Mouse (Mus musculus) stomach, postnatal 0 days (tissue): ENCODE results near the gene Prss57. TPM values are rescaled to one million over a fixed set of nuclear protein-coding genes. Genes with fewer than 3 reads are reported as not detected.

Experiments used
- ATAC-seq: fragments of 200-750 bp; cut with Nextera tagmentation; 2 replicates; pipeline ENCODE4 v1.8.0; 2017; ENCODE audit not compliant: low FRiP score, low TSS enrichment
- DNase-seq: peaks from one replicate; pipeline ENCODE4 v3.0.0-alpha.2; 2016; ENCODE audit warnings: low spot score
- H3K27ac ChIP-seq: fragments of 300-500 bp; sonication (generic); replicated peaks from 2 replicates; pipeline ENCODE4 v1.5.1; 2014; ENCODE audit warnings: mild to moderate bottlenecking, control low read depth
- H3K27me3 ChIP-seq: fragments of 300-500 bp; sonication (generic); 2 replicates; pipeline ENCODE4 v1.6.1; 2014; ENCODE audit warnings: low read length; ENCODE audit not compliant: control insufficient read depth, insufficient read depth
- H3K36me3 ChIP-seq: fragments of 300-500 bp; sonication (generic); 2 replicates; pipeline ENCODE4 v1.6.1; 2014; ENCODE audit warnings: low read length, mixed read lengths; ENCODE audit not compliant: control insufficient read depth, insufficient read depth
- H3K4me1 ChIP-seq: fragments of 300-500 bp; sonication (generic); replicated peaks from 2 replicates; pipeline ENCODE4 v1.6.1; 2014; ENCODE audit warnings: antibody characterized with exemption; ENCODE audit not compliant: control insufficient read depth, insufficient read depth
- H3K4me2 ChIP-seq: fragments of 300-500 bp; sonication (generic); replicated peaks from 2 replicates; pipeline ENCODE4 v1.6.1; 2014; ENCODE audit warnings: low read depth, mild to moderate bottlenecking, control low read depth, moderate library complexity
- H3K4me3 ChIP-seq: fragments of 300-500 bp; sonication (generic); 2 replicates; pipeline ENCODE4 v1.5.1; 2014; ENCODE audit warnings: low read depth, low read length, control low read depth
- H3K9ac ChIP-seq: fragments of 300-500 bp; sonication (generic); 2 replicates; pipeline ENCODE4 v1.6.1; 2014; ENCODE audit warnings: mild to moderate bottlenecking, low read length, control low read depth, mixed read lengths
- H3K9me3 ChIP-seq: fragments of 300-500 bp; sonication (generic); 2 replicates; pipeline ENCODE4 v1.6.1; 2016; ENCODE audit warnings: low read length; ENCODE audit not compliant: control insufficient read depth
- CTCF ChIP-seq: IDR thresholded peaks from 2 replicates; pipeline ENCODE4 v1.5.1; 2016; ENCODE audit warnings: antibody characterized with exemption, low read depth, mild to moderate bottlenecking, moderate library complexity
- EP300 ChIP-seq: optimal IDR thresholded peaks from 2 replicates; pipeline ENCODE3; 2016; ENCODE audit warnings: antibody characterized with exemption
- WGBS: fragments of 180-500 bp; shearing (Covaris S2); extraction: QIAGEN DNeasy Blood & Tissue Kit; methylation state at CpG from one replicate; pipeline ENCODE4 v1.1.7; 2014; 5-methylcytosine and 5-hydroxymethylcytosine counted together
- polyA plus RNA-seq: library from polyadenylated mRNA; unstranded; fragments of >200 nt; fragmentation: Nextera tagmentation; extraction: Ambion mirVana; gene quantifications from 2 replicates; pipeline ENCODE4 v1.2.1, GENCODE M21; 2015

Prss57 gene
- polyA plus RNA-seq, 1 experiment from 2014 or later: 0.04 TPM

DNA sequence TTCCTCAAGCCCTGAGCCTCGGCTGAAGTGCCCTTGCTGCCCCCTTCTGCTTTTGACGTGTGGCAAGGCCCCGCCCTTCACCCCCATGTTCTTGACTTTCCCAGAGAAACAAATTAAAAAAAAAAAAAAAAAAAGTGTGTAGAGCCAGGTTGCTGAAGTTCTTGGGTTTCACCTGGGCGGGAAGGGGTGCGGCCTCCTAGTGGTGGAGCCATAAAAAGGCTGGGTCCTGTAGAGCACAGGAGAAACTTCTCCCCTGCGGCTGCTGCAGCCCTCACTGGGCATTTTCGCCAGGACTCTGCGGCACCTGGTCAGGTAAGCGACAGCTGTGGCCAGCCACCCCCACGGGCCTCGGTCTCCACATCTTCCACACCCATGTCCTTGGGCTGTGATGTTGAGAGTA, 30.0 kb upstream of the Prss57 start, which contains the start of gene Misp:
Misp (plus strand) TSS at position 208 of the 400 bp plus-strand sequence.
- peak within 1 kb of the TSS; percentile 2; the same call in 1 of the 2 replicates for H3K4me3 ChIP-seq
- WGBS: 48% methylated on average over 11 of the region's 11 CpGs
- H3K4me1 ChIP-seq: 0 out of 2 replicates have a peak, but pooled peaks cover 7% of the 10 kb centered on the region
- peak within 1 kb of the TSS; percentile 56 for H3K9ac ChIP-seq
- ATAC-seq: no peak
- H3K9me3 ChIP-seq: no peaks in the 10 kb centered on the region
- peak; percentile 61 for TF ChIP-seq CTCF
- TF ChIP-seq EP300: no peak
- no peaks in the 10 kb centered on the region for H3K27me3 ChIP-seq
- DNase-seq: peak; percentile 84
- H3K27ac ChIP-seq: peak within 1 kb of the TSS; percentile 91
- no peaks in the 10 kb centered on the region for H3K36me3 ChIP-seq
- H3K4me2 ChIP-seq: peak within 1 kb of the TSS; percentile 48

DNA sequence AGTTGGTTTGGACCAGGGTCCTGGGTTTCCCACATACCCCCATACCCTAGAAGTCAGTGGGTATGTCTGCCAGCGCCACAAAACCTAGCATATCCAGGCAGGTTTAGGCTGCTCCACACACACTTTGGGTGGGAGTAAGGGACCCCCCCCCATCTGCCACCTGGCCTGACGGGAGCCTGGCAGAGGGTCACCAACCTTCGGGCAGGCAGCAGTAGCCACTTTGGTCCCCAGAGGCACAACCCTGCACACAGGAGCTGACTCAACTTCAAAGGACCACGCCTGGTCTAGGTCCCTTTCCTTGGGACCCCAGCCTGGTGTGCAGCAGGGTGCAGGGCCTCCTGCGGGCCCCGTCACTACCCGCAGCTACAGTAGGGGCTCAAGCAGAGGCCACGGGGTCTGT, 29.5 kb upstream of the Prss57 start:
- no peaks in the 10 kb centered on the region for H3K36me3 ChIP-seq
- H3K4me3 ChIP-seq: no peak overlapping the region
- no peaks in the 10 kb centered on the region for H3K9me3 ChIP-seq
- no peaks in the 10 kb centered on the region for H3K27me3 ChIP-seq
- peak overlapping the region; percentile 70 for H3K27ac ChIP-seq
- WGBS: 67% methylated on average over 8 of the region's 8 CpGs
- ATAC-seq: no peak
- H3K4me2 ChIP-seq: peak overlapping the region; percentile 23; the same call in 1 of the 2 replicates
- TF ChIP-seq CTCF (no peak), EP300 (no peak)
- no peak for DNase-seq
- H3K4me1 ChIP-seq: 0 out of 2 replicates have a peak, but pooled peaks cover 7% of the 10 kb centered on the region
- H3K9ac ChIP-seq: no peak overlapping the region

DNA sequence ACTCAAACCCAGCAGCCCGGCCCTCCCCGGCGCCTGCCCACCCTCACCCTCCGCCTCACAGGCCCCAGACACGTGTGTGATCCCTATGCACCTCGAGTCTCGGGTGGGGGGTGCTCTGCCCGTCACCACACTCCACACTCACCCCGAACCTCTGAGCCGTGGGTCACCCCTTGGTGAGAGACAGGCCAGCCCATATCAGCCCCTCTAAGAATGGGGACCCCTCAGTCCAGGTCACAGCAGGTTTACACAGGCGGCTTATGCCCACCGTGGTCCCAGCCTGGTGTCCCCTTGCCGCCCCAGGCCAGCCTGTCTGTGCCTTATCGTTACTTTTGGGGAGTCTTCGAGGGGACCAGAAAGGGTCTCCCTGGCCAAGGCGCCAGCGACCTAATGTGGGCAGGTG, 28.8 kb upstream of the Prss57 start:
- Histone ChIP-seq H3K4me2 (no peak overlapping the region), H3K4me3 (no peak overlapping the region), H3K27me3 (no peaks in the 10 kb centered on the region), H3K27ac (no peak overlapping the region), H3K9ac (no peak overlapping the region), H3K9me3 (no peaks in the 10 kb centered on the region), H3K4me1 (0 out of 2 replicates have a peak, but pooled peaks cover 4% of the 10 kb centered on the region), H3K36me3 (no peaks in the 10 kb centered on the region)
- TF ChIP-seq CTCF: no peak
- TF ChIP-seq EP300: no peak
- DNase-seq: no peak
- no peak for ATAC-seq
- 89% methylated on average over 17 of the region's 17 CpGs for WGBS

DNA sequence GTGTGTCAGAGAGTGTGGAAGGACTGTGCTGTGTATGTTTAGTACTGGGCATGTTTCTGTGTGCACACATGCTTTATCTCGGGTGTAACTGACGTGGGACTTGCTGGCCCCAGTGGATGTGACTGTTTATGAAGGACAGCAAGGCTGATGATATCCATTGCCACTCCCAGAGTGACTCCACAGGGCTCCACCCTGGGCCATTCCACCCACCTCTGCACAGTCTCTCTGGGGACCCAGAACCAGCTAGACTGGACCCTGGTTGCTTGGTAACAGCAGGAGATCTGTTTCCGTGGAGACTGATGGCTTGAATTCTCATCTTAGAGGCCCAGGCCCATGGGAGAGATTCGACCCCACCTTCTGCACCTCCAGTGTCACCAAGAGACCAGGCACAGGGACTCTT, 27.5 kb upstream of the Prss57 start:
- H3K27ac ChIP-seq: 0 out of 2 replicates have a peak overlapping the region, but pooled peaks have one; percentile 35
- WGBS: 44% methylated on average over 4 of the region's 4 CpGs

DNA sequence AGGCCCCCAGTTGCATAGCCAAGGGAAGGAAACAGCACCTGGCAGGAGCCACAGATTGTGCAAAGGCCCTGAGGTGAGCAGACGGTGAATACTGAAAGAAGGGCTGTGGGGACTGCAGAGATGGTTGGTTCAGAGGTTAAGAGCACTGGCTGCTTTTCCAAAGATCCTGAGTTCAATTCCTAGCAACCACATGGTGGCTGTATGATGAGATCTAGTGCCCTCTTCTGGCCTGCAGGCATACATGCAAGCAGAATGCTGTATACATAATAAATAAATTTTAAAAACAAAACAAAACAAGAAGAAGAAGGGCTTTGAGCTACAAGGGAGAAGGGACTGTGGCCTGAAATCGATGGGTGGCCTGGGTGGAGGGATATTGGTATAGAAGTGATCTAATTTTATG, 26.4 kb upstream of the Prss57 start:
- Histone ChIP-seq H3K27me3 (no peaks in the 10 kb centered on the region), H3K9ac (no peak overlapping the region), H3K27ac (0 out of 2 replicates have a peak overlapping the region, but pooled peaks have one; percentile 24), H3K4me3 (no peak overlapping the region), H3K36me3 (no peaks in the 10 kb centered on the region), H3K4me1 (no peaks in the 10 kb centered on the region), H3K4me2 (no peak overlapping the region), H3K9me3 (no peaks in the 10 kb centered on the region)
- TF ChIP-seq CTCF (peak; percentile 64), EP300 (no peak)
- no peak for DNase-seq
- no peak for ATAC-seq
- 67% methylated on average over 2 of the region's 2 CpGs for WGBS

More for the DNA sequence above, 27.5 kb upstream of the Prss57 start:
- Histone ChIP-seq H3K9ac (no peak overlapping the region), H3K4me1 (no peaks in the 10 kb centered on the region), H3K4me3 (no peak overlapping the region), H3K9me3 (no peaks in the 10 kb centered on the region), H3K27me3 (no peaks in the 10 kb centered on the region), H3K36me3 (no peaks in the 10 kb centered on the region), H3K4me2 (no peak overlapping the region)
- ATAC-seq: peak; percentile 51
- TF ChIP-seq EP300: no peak
- peak; percentile 67 for DNase-seq

DNA sequence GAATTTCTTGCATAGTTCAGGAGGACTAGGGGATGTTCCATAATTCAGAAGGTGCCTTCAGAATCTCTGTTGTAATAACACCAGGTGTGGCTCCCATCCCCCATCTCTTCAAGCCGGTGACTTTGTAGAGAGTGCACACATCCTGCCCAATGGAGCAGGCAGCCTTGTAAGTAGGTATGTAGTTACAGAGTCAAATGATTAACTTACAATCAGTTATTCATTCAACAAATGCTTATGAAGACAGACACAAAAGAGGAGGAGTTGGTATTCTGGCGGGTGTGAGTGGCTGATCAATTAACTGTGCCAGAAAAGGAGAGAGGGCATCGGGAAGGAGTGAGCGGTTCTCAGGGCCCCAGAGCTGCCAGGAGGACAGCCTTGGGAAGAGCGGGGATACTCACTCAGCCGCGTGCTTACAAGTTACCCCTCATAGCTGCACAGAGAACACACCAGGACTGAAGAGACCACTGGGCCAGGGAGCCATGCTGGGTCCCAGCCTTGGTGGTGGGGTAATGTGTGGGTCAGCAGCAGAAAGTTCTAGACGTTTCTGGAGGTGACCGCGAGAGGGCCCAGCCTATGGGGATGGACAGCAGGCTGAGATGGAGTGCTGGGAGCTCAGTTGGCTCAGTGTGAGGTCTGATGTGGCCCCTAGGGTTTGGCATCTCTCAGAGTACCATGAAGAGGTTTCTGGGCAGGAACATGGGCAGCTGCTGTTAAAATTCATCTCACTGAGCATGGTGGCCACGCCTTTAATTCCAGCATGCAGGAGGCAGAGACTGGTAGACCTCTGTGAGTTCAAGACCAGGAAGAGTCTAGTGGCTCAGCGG, 25.1 kb upstream of the Prss57 start:
- H3K4me1 ChIP-seq: no peaks in the 10 kb centered on the region
- no peak for TF ChIP-seq EP300
- no peak for TF ChIP-seq CTCF
- no peak overlapping the region for H3K27ac ChIP-seq
- no peak overlapping the region for H3K4me3 ChIP-seq
- no peaks in the 10 kb centered on the region for H3K36me3 ChIP-seq
- H3K9me3 ChIP-seq: no peaks in the 10 kb centered on the region
- no peak overlapping the region for H3K4me2 ChIP-seq
- H3K9ac ChIP-seq: no peak overlapping the region
- DNase-seq: no peak
- H3K27me3 ChIP-seq: no peaks in the 10 kb centered on the region
- 78% methylated on average over 12 of the region's 12 CpGs for WGBS
- no peak for ATAC-seq
